Mouse (Mus musculus) adrenal gland, postnatal 4 days (tissue): ENCODE measurements at regions not wholly inside any gene's neighbourhood (a gene's known extent, or its start where the extent isn't known, plus 50 kb on each side); places are given as distances from the start of the nearest gene placed in this dataset.

Source experiments
- DNase-seq, 2 experiments: peaks; one replicate each; pipeline ENCODE4 v3.0.0; 2021 to 2022; ENCODE audit warnings: low spot score in 2 of 2, mixed read lengths in 2 of 2

DNA sequence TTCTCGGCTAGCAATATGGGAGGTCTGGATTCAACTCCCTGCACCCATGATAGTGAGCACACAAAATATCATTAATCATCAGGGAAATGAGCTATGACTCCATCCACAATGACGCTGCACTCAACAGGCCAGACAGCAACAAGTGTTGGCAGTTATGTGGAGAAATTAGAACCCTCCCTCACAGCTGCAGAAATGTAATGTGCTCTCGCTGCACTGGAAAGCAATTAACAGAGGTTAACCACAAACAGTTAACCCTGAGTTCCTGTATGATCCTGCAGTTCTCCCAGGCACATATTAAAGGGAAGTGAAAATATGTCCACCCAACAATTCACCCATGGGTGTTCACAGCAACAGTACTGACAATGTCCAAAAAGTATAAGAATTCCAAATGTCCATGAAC, 54.0 kb upstream of the Jade2 start:
- DNase-seq = no peak

- DNase-seq = no peak
These were observed 51.8 kb upstream of the Cdkn2aipnl start for GRCm38 (mm10) chr11:51915656-51916032.

DNA sequence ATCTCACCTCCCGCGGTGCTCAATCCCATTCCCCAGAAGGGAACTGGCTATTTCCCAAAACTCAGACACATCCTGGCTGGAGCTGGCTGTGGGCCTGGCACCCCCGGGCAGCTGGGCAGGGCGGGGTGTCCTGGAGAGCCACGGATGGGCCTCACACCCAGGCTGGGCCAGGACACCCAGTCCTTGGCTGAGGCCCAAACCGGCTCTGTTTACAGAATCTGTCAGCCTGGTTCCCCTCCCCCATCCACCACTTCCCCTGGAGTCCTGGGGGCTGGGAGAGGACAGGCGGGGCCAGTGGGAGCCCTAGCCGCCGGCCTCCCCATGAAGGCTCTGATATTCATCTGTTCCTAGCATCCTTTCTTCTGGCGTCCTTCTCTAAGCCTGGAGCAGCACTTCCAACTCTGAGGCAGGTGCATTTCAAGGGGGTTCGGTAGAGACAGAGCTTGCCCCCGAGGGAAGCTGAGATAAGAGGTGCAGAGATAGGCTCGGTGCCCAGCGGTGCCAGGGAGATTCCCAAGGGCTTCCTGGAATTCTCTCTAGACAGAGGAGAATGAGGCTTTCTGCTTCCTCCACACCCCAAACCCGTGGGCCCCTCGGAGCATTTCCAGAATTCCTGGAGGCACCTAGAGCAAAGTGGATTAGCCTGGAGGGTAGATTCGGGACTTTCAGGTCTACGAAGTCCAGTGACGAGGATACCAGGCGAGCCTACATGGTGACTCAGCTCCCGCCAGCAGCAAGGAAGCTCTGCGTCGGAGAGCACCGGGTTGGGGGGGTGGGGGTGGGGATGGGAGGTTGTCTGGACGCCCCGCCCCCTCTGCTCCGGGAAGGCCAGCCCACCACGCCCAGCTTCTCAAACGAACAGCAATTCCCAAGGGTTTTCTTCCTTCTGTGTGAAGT, 51.2 kb upstream of the Cdkn2aipnl start:
- peak; percentile 50 to 78 for DNase-seq
